Mouse (Mus musculus) stomach, postnatal 0 days (tissue): Measurements from ENCODE around the gene Usp16. TPM values are rescaled to one million over a fixed set of nuclear protein-coding genes. Genes with fewer than 3 reads are reported as not detected.
A peak's percentile ranks its signal among the peaks of the same experiment; 100 is the strongest.

Experiments used
- ATAC-seq: fragments of 200-750 bp; cut with Nextera tagmentation; 2 replicates; pipeline ENCODE4 v1.8.0; 2017; ENCODE audit not compliant: low FRiP score, low TSS enrichment
- DNase-seq: peaks from one replicate; pipeline ENCODE4 v3.0.0-alpha.2; 2016; ENCODE audit warnings: low spot score
- H3K27ac ChIP-seq: fragments of 300-500 bp; sonication (generic); replicated peaks from 2 replicates; pipeline ENCODE4 v1.5.1; 2014; ENCODE audit warnings: mild to moderate bottlenecking, control low read depth
- H3K27me3 ChIP-seq: fragments of 300-500 bp; sonication (generic); 2 replicates; pipeline ENCODE4 v1.6.1; 2014; ENCODE audit warnings: low read length; ENCODE audit not compliant: control insufficient read depth, insufficient read depth
- H3K36me3 ChIP-seq: fragments of 300-500 bp; sonication (generic); 2 replicates; pipeline ENCODE4 v1.6.1; 2014; ENCODE audit warnings: low read length, mixed read lengths; ENCODE audit not compliant: control insufficient read depth, insufficient read depth
- H3K4me1 ChIP-seq: fragments of 300-500 bp; sonication (generic); replicated peaks from 2 replicates; pipeline ENCODE4 v1.6.1; 2014; ENCODE audit warnings: antibody characterized with exemption; ENCODE audit not compliant: control insufficient read depth, insufficient read depth
- H3K4me2 ChIP-seq: fragments of 300-500 bp; sonication (generic); replicated peaks from 2 replicates; pipeline ENCODE4 v1.6.1; 2014; ENCODE audit warnings: low read depth, mild to moderate bottlenecking, control low read depth, moderate library complexity
- H3K4me3 ChIP-seq: fragments of 300-500 bp; sonication (generic); 2 replicates; pipeline ENCODE4 v1.5.1; 2014; ENCODE audit warnings: low read depth, low read length, control low read depth
- H3K9ac ChIP-seq: fragments of 300-500 bp; sonication (generic); 2 replicates; pipeline ENCODE4 v1.6.1; 2014; ENCODE audit warnings: mild to moderate bottlenecking, low read length, control low read depth, mixed read lengths
- H3K9me3 ChIP-seq: fragments of 300-500 bp; sonication (generic); 2 replicates; pipeline ENCODE4 v1.6.1; 2016; ENCODE audit warnings: low read length; ENCODE audit not compliant: control insufficient read depth
- CTCF ChIP-seq: IDR thresholded peaks from 2 replicates; pipeline ENCODE4 v1.5.1; 2016; ENCODE audit warnings: antibody characterized with exemption, low read depth, mild to moderate bottlenecking, moderate library complexity
- EP300 ChIP-seq: optimal IDR thresholded peaks from 2 replicates; pipeline ENCODE3; 2016; ENCODE audit warnings: antibody characterized with exemption
- WGBS: fragments of 180-500 bp; shearing (Covaris S2); extraction: QIAGEN DNeasy Blood & Tissue Kit; methylation state at CpG from one replicate; pipeline ENCODE4 v1.1.7; 2014; 5-methylcytosine and 5-hydroxymethylcytosine counted together
- polyA plus RNA-seq: library from polyadenylated mRNA; unstranded; fragments of >200 nt; fragmentation: Nextera tagmentation; extraction: Ambion mirVana; gene quantifications from 2 replicates; pipeline ENCODE4 v1.2.1, GENCODE M21; 2015

The Usp16 gene
- polyA plus RNA-seq, 1 experiment from 2014 or later, result 37.0 TPM

DNA sequence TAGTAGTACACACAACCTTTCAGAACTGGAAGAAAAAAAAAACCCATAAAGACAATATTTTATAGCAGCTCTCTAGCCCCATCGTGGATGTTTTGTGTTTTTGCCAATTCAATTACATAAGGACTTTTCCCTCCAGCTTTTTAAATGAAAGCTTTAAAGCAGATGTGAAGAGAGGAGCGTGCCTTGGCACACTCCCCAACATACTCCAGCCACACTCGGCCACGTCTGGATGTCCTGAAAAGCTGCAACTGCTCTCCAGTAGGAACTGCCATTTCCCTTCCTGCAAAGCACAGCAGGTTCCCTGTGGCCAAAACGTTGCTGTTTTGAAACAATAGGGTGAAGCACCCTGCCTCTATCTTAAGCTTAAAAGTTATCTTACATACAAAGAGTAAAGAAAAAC, 12.2 kb upstream of the Usp16 start:
- TF ChIP-seq EP300, result no peak
- TF ChIP-seq CTCF, result no peak
- 28% methylated on average over 5 of the region's 5 CpGs for WGBS
- DNase-seq, result no peak

DNA sequence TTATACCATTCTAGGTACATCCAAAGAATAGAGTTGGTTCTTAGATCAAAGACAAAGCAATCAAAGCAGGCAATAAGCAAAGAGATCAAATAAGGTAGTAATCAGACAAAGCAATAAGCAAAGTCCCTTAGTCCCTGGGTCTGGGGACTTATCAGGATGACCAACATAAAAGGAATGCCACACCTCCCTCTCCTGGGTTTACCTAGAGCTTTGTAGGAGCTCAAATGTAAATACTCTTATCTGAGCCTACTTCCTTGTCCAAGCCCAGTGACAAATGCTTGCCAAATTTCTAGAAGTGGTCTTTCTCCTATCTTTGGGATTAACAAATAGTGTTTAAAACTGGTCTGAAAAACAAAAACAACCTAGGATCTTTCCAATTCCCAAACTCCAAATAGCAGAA, 11.3 kb upstream of the Usp16 start:
- Histone ChIP-seq H3K36me3 (no peaks in the 10 kb centered on the region), H3K4me2 (no peak overlapping the region), H3K4me1 (no peaks in the 10 kb centered on the region; the same call in 1 of the 2 replicates), H3K4me3 (no peak overlapping the region), H3K27ac (no peak overlapping the region), H3K9me3 (no peaks in the 10 kb centered on the region), H3K9ac (no peak overlapping the region), H3K27me3 (no peaks in the 10 kb centered on the region)
- no peak for DNase-seq
- peak; percentile 35; the same call in 1 of the 2 replicates for ATAC-seq
- no peak for TF ChIP-seq EP300
- no peak for TF ChIP-seq CTCF

More for the DNA sequence above, 12.2 kb upstream of the Usp16 start:
- Histone ChIP-seq H3K4me3 (no peak overlapping the region), H3K4me1 (no peaks in the 10 kb centered on the region; the same call in 1 of the 2 replicates), H3K27ac (no peak overlapping the region), H3K4me2 (no peak overlapping the region), H3K9me3 (no peaks in the 10 kb centered on the region), H3K9ac (no peak overlapping the region), H3K27me3 (no peaks in the 10 kb centered on the region), H3K36me3 (no peaks in the 10 kb centered on the region)
- ATAC-seq, result no peak

DNA sequence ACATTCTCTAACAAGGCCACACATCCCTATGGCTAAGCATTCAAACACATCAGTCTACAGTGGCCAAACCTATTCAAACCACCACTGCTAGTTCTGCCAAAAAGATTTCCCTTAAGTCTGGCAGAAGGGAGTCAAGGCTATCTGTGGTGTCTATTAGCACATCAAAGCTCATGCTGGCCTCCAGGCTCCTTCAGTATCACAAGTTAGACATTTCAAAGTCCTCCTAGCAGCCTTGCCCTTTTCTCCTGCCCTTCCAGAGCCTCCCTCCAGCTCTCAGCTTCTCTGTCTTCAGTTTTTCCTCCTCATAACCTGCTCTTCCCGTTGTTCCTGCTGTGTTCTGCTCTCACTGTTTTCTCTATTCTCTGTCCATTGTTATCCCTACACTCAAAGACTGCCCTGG, 10.4 kb upstream of the Usp16 start:
- Histone ChIP-seq H3K36me3 (no peaks in the 10 kb centered on the region), H3K4me2 (no peak overlapping the region), H3K4me3 (no peak overlapping the region), H3K27me3 (no peaks in the 10 kb centered on the region), H3K4me1 (no peaks in the 10 kb centered on the region; the same call in 1 of the 2 replicates), H3K27ac (no peak overlapping the region), H3K9me3 (no peaks in the 10 kb centered on the region), H3K9ac (no peak overlapping the region)
- TF ChIP-seq CTCF (no peak), EP300 (no peak)
- DNase-seq, result no peak
- 71% methylated on average over 1 of the region's 1 CpGs for WGBS
- no peak for ATAC-seq

DNA sequence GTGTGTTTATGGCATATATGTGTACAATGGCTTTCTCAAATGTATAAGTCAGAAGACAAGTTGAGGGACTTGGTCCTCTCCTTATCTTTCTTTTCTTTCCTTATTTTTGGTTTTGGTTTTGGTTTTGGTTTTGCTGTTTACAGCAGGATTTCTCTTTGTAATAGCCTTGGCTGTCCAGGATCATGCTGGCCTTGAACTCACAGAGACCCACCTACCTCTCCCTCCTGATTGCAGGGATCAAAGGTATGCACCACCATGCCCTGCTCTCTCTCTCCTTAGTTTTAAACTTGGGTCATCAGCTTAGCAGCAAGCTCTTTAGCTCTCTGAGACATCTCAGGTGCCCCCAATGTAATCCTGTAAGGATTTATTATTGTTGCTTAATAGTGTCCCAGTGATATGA, 9.4 kb upstream of the Usp16 start:
- H3K4me3 ChIP-seq, result no peak overlapping the region
- no peaks in the 10 kb centered on the region for H3K27me3 ChIP-seq
- no peaks in the 10 kb centered on the region for H3K36me3 ChIP-seq
- H3K9ac ChIP-seq, result no peak overlapping the region
- no peak overlapping the region for H3K4me2 ChIP-seq
- no peak overlapping the region for H3K27ac ChIP-seq
- no peaks in the 10 kb centered on the region for H3K9me3 ChIP-seq
- no peaks in the 10 kb centered on the region for H3K4me1 ChIP-seq
- TF ChIP-seq EP300, result no peak
- TF ChIP-seq CTCF, result no peak
- ATAC-seq (no peak), DNase-seq (no peak)

DNA sequence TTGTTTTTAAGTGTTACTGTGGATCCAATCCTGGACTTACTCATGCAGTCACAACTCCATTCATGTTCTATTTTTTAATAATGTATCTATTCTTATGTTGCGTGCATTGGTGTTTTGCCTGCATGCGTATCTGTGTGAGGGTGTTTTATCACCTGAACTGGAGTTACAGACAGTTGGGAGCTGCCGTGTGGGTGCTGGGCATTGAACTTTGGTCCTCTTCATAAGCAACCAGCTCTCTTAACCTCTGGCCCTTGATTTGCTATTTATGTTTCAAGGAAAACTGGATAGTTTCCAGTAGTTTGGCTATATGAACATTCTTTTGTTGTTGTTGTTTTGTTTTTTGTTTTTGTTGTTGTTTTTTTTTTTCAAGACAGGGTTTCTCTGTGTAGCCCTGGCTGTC, 9.0 kb upstream of the Usp16 start:
- Histone ChIP-seq H3K4me1 (no peaks in the 10 kb centered on the region), H3K9me3 (no peaks in the 10 kb centered on the region), H3K27ac (no peak overlapping the region), H3K27me3 (no peaks in the 10 kb centered on the region), H3K4me2 (no peak overlapping the region), H3K4me3 (no peak overlapping the region), H3K36me3 (no peaks in the 10 kb centered on the region), H3K9ac (no peak overlapping the region)
- WGBS, result 92% methylated on average over 3 of the region's 3 CpGs
- no peak for DNase-seq
- TF ChIP-seq EP300 (no peak), CTCF (no peak)
- ATAC-seq, result no peak

DNA sequence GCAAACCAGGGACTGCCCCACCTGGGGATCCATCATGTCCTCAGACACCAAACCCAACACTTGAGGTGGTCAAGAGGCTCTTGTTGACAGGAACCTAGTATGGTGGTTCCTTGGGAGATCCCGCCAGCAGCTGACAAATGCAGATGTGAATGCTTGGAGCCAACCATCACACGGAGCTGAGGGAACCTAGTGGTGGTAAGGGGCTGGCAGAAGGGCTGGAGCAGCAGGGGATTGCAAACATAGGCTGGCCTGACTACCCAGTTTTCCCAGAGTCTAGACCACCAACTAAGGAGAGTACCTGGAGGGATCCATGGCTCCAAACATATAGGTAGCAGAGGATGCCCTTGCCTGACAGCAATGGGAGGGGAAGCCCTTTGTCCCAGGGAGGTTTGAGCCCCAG, 1.3 kb upstream of the Usp16 start:
- no peak for ATAC-seq
- Histone ChIP-seq H3K36me3 (no peaks in the 10 kb centered on the region), H3K4me1 (peaks cover 4% of the 10 kb centered on the region; the same call in 1 of the 2 replicates), H3K27me3 (no peaks in the 10 kb centered on the region), H3K9me3 (no peaks in the 10 kb centered on the region), H3K4me3 (no peak overlapping the region), H3K27ac (no peak overlapping the region), H3K9ac (no peak overlapping the region), H3K4me2 (no peak overlapping the region)
- DNase-seq, result no peak
- TF ChIP-seq CTCF (no peak), EP300 (no peak)
- WGBS, result 85% methylated on average over 2 of the region's 2 CpGs
